Mouse (Mus musculus): ENCODE measurements around the gene Stat3.

DNA sequence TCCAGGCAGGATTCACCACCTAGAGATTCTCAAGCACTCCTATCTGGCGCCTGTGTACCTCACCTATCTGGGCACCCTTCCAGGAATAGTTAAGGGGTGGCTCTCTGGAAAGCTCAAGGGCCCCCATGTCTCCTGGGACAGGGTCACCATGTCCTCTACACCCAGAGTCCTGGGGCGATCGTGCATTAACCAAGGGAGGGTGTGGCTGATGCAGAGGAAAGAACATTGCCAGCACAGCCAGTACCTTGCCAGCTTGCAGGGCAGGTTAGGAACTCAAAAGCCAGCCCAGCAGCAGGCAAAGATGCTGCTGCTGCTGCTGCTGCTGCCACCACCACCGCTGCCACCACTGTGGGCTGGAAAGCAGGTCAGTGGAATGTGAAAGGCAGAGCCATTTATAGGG is 85.1 kb downstream of the Stat3 start:
- TF ChIP-seq CHD2 (IDR thresholded peaks at IDR 0.05; ENCODE audit: low read length) = no peak
- no peak for TF ChIP-seq PAX5 (IDR thresholded peaks at IDR 0.05; ENCODE audit: low read length)
- no peak for TF ChIP-seq CHD1 (IDR thresholded peaks at IDR 0.05; ENCODE audit: low read depth, low read length)
- TF ChIP-seq ELF1 (IDR thresholded peaks at IDR 0.05; ENCODE audit: low read depth, low read length) = no peak
- TF ChIP-seq CTCF (conservative IDR thresholded peaks at IDR 0.05 in 1 of 2, IDR thresholded peaks at IDR 0.05 in 1 of 2; ENCODE audit: low read depth in 2 of 2, low read length in 2 of 2) = no peak
- no peak for TF ChIP-seq EP300 (IDR thresholded peaks at IDR 0.05; ENCODE audit: low read length)
- no peak for TF ChIP-seq USF2 (conservative IDR thresholded peaks at IDR 0.05; ENCODE audit: low read depth, low read length)
- TF ChIP-seq POLR2A (IDR thresholded peaks at IDR 0.05; ENCODE audit: low read depth, low read length) = no peak
- TF ChIP-seq ZNF384 (IDR thresholded peaks at IDR 0.05; ENCODE audit: low read depth, low read length) = no peak
- no peak for TF ChIP-seq POLR2AphosphoS2 (IDR thresholded peaks at IDR 0.05; ENCODE audit: low read depth, low read length)
- TF ChIP-seq ZMIZ1 (IDR thresholded peaks at IDR 0.05; ENCODE audit: low read depth, low read length) = no peak
- TF ChIP-seq RAD21 (IDR thresholded peaks at IDR 0.05; ENCODE audit: low read depth, low read length) = no peak
- TF ChIP-seq ETS1 (conservative IDR thresholded peaks at IDR 0.05; ENCODE audit: low read depth, low read length) = no peak
- no peak for TF ChIP-seq ZKSCAN1 (IDR thresholded peaks at IDR 0.05; ENCODE audit: borderline replicate concordance, low read depth, low read length)

All from CH12.LX (cell line).